Mouse (Mus musculus) brain, embryonic 14.5 days (tissue): ENCODE data around the gene Kxd1. TPM values are rescaled to one million over a fixed set of nuclear protein-coding genes. Genes with fewer than 3 reads are reported as not detected.

Source experiments
- DNase-seq: peaks from one replicate; pipeline ENCODE4 v3.0.0-alpha.2; 2011; ENCODE audit warnings: low read depth
- CTCF ChIP-seq: fragments of 200-500 bp; IDR thresholded peaks from 2 replicates; pipeline ENCODE4 v1.5.1; 2012; ENCODE audit warnings: inconsistent platforms, mild to moderate bottlenecking, moderate library complexity, borderline replicate concordance; ENCODE audit not compliant: insufficient read depth, insufficient read length; ENCODE audit errors: extremely low read depth
- POLR2A ChIP-seq: fragments of 200-500 bp; IDR thresholded peaks from 2 replicates; pipeline ENCODE4 v1.6.1; 2012; ENCODE audit warnings: mild to moderate bottlenecking, inconsistent platforms, borderline replicate concordance; ENCODE audit not compliant: poor library complexity, insufficient read depth, insufficient read length, severe bottlenecking; ENCODE audit errors: extremely low read depth
- polyA plus RNA-seq: library from polyadenylated mRNA; depleted of rRNA; stranded (reverse); fragments of >200 nt; gene quantifications from 2 replicates; pipeline ENCODE4 v1.2.3, GENCODE M21; 2012

The Kxd1 gene
- polyA plus RNA-seq, 1 experiment, result 44.5 TPM

GRCm38 (mm10) chr8:70541081-70541480 lies 13.3 kb upstream of the Kxd1 start:
- no peak for TF ChIP-seq CTCF
- TF ChIP-seq POLR2A, result no peak
- no peak for DNase-seq

- TF ChIP-seq CTCF (no peak), POLR2A (no peak)
- no peak for DNase-seq
Measured at GRCm38 (mm10) chr8:70540507-70541071, 12.8 kb upstream of the Kxd1 start.

GRCm38 (mm10) chr8:70540013-70540506 lies 12.3 kb upstream of the Kxd1 start:
- DNase-seq, result no peak
- TF ChIP-seq CTCF (no peak), POLR2A (no peak)

GRCm38 (mm10) chr8:70539077-70539813 lies 11.5 kb upstream of the Kxd1 start, which contains the start of gene Ell:
Gene Ell, plus strand, starts transcription at chr8:70539457.
- DNase-seq, result peak; percentile 99
- TF ChIP-seq POLR2A (peak; percentile 55; the same call in 1 of the 2 replicates), CTCF (no peak)

- DNase-seq, result peak; percentile 99
- TF ChIP-seq CTCF (no peak), POLR2A (no peak)
Measured at GRCm38 (mm10) chr8:70538633-70539076, 10.9 kb upstream of the Kxd1 start.

- DNase-seq, result peak; percentile 50
- TF ChIP-seq POLR2A, result no peak
- no peak for TF ChIP-seq CTCF
Measured at GRCm38 (mm10) chr8:70538024-70538579, 10.3 kb upstream of the Kxd1 start.

GRCm38 (mm10) chr8:70535701-70536100 lies 7.9 kb upstream of the Kxd1 start:
- no peak for TF ChIP-seq POLR2A
- TF ChIP-seq CTCF, result no peak
- DNase-seq, result no peak

GRCm38 (mm10) chr8:70535221-70535620 lies 7.5 kb upstream of the Kxd1 start:
- TF ChIP-seq CTCF (no peak), POLR2A (no peak)
- DNase-seq, result no peak

GRCm38 (mm10) chr8:70534281-70534680 lies 6.5 kb upstream of the Kxd1 start:
- TF ChIP-seq POLR2A (no peak), CTCF (no peak)
- DNase-seq, result no peak

GRCm38 (mm10) chr8:70530314-70530713 lies 2.6 kb upstream of the Kxd1 start:
- no peak for TF ChIP-seq POLR2A
- no peak for TF ChIP-seq CTCF
- no peak for DNase-seq

GRCm38 (mm10) chr8:70529741-70530161 lies 2.0 kb upstream of the Kxd1 start:
- TF ChIP-seq CTCF, result no peak
- TF ChIP-seq POLR2A, result no peak
- no peak for DNase-seq
